Mouse (Mus musculus): ENCODE data around the gene Gm21394. TPM values are rescaled to one million over a fixed set of nuclear protein-coding genes. Genes with fewer than 3 reads are reported as not detected.

Gene Gm21394
- total RNA-seq (2023): not detected in 4 replicates

DNA sequence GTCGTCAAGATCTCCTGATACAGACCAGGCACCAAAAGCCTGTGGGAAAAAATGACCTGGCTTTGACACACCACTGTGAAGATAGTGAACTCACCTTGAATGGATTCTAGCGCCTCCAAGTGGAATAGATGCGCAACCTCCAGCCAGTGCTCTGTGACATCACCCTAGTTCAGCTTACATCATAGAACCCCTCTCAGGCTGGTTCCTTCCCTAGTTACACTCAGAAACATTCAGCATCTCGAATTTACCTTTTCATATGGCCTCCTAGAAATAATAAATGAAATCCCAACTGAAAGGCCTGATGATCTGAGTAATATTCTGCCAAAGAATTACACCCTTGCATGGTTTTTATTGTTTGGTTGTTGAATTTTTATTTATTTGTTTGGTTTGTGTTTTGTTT is at the start of gene Gm21394:
TSS of gene Gm21394 (minus strand) at position 101 of the 400 bp plus-strand sequence.

Other genes with a start within 250 kb of the Gm21394 start
- gene Gm21409, start 181.8 kb upstream of the Gm21394 start, total RNA-seq (2023): not detected in 4 replicates